Mouse (Mus musculus): Measurements from ENCODE around the gene Acot7. TPM values are rescaled to one million over a fixed set of nuclear protein-coding genes. Genes with fewer than 3 reads are reported as not detected.

Acot7 gene
- polyA plus RNA-seq, 1 experiment = 167 TPM

DNA sequence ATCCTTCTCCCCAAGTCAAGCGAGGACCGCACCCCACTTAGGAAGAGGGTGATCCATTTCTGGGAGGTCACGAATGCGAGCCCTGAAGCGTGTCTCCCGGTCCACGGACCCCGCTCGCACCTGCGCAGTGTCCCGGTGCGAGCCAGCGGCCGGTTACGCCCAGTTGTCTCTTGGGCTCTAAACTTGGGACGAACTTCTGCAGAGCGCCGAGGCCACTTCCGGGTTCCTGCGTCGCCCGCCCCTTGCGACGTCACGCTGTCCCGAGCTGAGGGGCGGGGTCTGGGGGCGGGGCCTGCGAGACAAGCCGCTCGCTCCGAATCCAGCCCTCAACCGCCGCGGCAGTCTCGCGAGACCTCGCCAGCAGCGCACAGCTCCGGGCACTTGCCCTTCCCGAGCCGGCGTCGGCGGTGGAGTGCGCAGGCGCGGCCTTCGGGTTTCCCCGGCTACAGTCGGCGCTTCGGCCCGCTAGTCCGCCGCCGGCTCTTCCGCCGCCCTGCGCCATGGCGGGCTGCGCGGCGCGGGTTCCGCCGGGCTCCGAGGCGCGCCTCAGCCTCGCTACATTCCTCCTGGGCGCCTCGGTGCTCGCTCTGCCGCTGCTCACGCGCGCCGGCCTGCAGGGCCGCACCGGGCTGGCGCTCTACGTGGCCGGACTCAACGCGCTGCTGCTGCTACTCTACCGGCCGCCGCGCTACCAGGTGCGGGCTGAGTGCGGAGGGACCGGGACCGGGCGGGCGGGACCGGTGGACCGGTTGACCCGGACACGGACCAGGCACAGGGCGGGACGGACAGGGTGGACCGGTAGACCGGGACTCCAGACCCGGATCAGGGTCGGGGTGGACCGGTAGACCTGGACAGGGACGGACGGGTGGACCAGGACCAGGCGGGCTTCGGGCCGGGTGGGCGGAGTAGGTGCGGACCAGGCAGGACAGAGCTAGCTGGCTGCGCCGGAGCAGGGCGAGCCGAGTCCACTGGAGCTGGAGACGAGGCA, 119.2 kb downstream of the Acot7 start, which contains the start of gene Icmt:
Icmt (plus strand) TSS at position 354 of the 988 bp plus-strand sequence.
- Histone ChIP-seq H3ac (ENCODE audit: control insufficient read depth, insufficient read length) (peak within 1 kb of the TSS; percentile 81), H3K27me3 (ENCODE audit: control insufficient read depth, insufficient read depth, insufficient read length) (peaks cover 15% of the 10 kb centered on the region), H3K4me2 (ENCODE audit: low read depth) (peak within 1 kb of the TSS; percentile 98), H3K79me2 (ENCODE audit: control insufficient read depth, insufficient read depth) (peaks cover 10% of the 10 kb centered on the region), H3K4me3 (peak within 1 kb of the TSS; percentile 45), H3K36me3 (ENCODE audit: control insufficient read depth, insufficient read depth) (no peaks in the 10 kb centered on the region)
- peak; percentile 77 for TF ChIP-seq POLR2A (IDR thresholded peaks at IDR 0.05; ENCODE audit: insufficient read length, low read depth)
- TF ChIP-seq USF1 (IDR thresholded peaks at IDR 0.05; ENCODE audit: low read depth) = no peak
- TF ChIP-seq MYOG (IDR thresholded peaks at IDR 0.05; ENCODE audit: control insufficient read depth in 1 of 3, insufficient read depth in 1 of 3, insufficient read length in 2 of 3, low read depth in 2 of 3) = peak in 1 of 3 experiments; percentile 45
- TF ChIP-seq MAX (IDR thresholded peaks at IDR 0.05; ENCODE audit: low read depth) = no peak
- TF ChIP-seq MYOD1 (IDR thresholded peaks at IDR 0.05; ENCODE audit: control insufficient read depth in 1 of 3, insufficient read length in 2 of 3, low read depth in 2 of 3) = peak in 1 of 3 experiments; percentile 21
- TF ChIP-seq TCF12 (IDR thresholded peaks at IDR 0.05; ENCODE audit: insufficient read depth, poor library complexity, severe bottlenecking) = no peak
- TF ChIP-seq POLR2AphosphoS2 (IDR thresholded peaks at IDR 0.05; ENCODE audit: insufficient read length, low read depth) = peak; percentile 75
- TF ChIP-seq E2F4 (IDR thresholded peaks at IDR 0.05; ENCODE audit: insufficient read depth) = no peak
- no peak for TF ChIP-seq SRF (IDR thresholded peaks at IDR 0.05; ENCODE audit: control insufficient read depth, insufficient read length, low read depth)
- TF ChIP-seq TCF3 (IDR thresholded peaks at IDR 0.05; ENCODE audit: insufficient read length, low read depth) = no peak
- no peak for TF ChIP-seq CEBPB (IDR thresholded peaks at IDR 0.05; ENCODE audit: insufficient read depth, poor library complexity, severe bottlenecking)

DNA sequence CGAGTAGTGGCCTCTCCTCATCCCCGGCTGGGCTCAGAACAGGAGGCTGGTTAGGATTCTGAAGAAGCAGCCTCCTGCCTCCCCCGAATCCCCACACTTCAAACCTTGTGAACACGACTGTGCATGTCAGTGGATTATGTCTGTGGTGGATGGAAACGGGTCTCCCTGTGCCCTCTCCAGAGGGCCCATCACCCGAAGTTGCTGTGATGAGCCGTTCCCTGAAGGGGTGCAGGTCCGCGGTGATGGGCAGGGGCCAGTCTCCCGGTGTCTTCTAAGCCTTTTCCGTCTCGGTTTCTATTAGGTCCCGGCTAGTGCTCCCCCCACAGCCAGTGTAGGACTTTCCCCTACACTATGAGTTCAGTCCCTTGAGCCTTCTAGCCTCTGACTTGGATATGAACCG, 120.9 kb downstream of the Acot7 start:
- Histone ChIP-seq H3K36me3 (ENCODE audit: control insufficient read depth, insufficient read depth) (no peaks in the 10 kb centered on the region), H3K79me2 (ENCODE audit: control insufficient read depth, insufficient read depth) (peaks cover 10% of the 10 kb centered on the region), H3K27me3 (ENCODE audit: control insufficient read depth, insufficient read depth, insufficient read length) (no peaks in the 10 kb centered on the region), H3K4me3 (peak overlapping the region; percentile 45), H3K4me2 (ENCODE audit: low read depth) (peak overlapping the region; percentile 86), H3ac (ENCODE audit: control insufficient read depth, insufficient read length) (no peak overlapping the region)
- TF ChIP-seq TCF12 (IDR thresholded peaks at IDR 0.05; ENCODE audit: insufficient read depth, poor library complexity, severe bottlenecking) (no peak), POLR2A (IDR thresholded peaks at IDR 0.05; ENCODE audit: insufficient read length, low read depth) (no peak), CEBPB (IDR thresholded peaks at IDR 0.05; ENCODE audit: insufficient read depth, poor library complexity, severe bottlenecking) (no peak), MAX (IDR thresholded peaks at IDR 0.05; ENCODE audit: low read depth) (no peak), SRF (IDR thresholded peaks at IDR 0.05; ENCODE audit: control insufficient read depth, insufficient read length, low read depth) (no peak), REST (IDR thresholded peaks at IDR 0.05; ENCODE audit: insufficient read depth, insufficient read length) (no peak), E2F4 (IDR thresholded peaks at IDR 0.05; ENCODE audit: insufficient read depth) (no peak), MYOG (IDR thresholded peaks at IDR 0.05; ENCODE audit: control insufficient read depth in 1 of 3, insufficient read depth in 1 of 3, insufficient read length in 2 of 3, low read depth in 2 of 3) (no peak), POLR2AphosphoS2 (IDR thresholded peaks at IDR 0.05; ENCODE audit: insufficient read length, low read depth) (no peak), MYOD1 (IDR thresholded peaks at IDR 0.05; ENCODE audit: control insufficient read depth in 1 of 3, insufficient read length in 2 of 3, low read depth in 2 of 3) (no peak), USF1 (IDR thresholded peaks at IDR 0.05; ENCODE audit: low read depth) (no peak), TCF3 (IDR thresholded peaks at IDR 0.05; ENCODE audit: insufficient read length, low read depth) (no peak)

DNA sequence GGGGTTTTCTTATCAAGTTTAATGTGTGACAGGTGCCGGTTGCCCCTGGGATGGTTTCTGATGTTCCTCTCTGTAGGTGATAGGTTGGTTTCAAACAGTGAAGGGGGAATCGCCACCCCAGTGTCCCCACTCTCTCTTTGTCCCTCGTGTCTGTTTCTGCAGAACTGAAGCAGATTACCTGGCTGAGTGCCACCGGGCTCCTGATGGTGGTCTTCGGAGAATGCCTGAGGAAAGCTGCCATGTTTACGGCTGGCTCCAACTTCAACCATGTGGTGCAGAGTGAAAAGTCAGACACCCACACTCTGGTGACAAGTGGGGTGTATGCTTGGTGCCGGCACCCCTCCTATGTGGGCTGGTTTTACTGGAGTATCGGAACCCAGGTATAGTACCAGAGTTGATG, 122.4 kb downstream of the Acot7 start:
- Histone ChIP-seq H3K79me2 (ENCODE audit: control insufficient read depth, insufficient read depth) (peaks cover 10% of the 10 kb centered on the region), H3ac (ENCODE audit: control insufficient read depth, insufficient read length) (no peak overlapping the region), H3K4me3 (no peak overlapping the region), H3K4me2 (ENCODE audit: low read depth) (no peak overlapping the region), H3K36me3 (ENCODE audit: control insufficient read depth, insufficient read depth) (no peaks in the 10 kb centered on the region), H3K27me3 (ENCODE audit: control insufficient read depth, insufficient read depth, insufficient read length) (no peaks in the 10 kb centered on the region)
- TF ChIP-seq TCF3 (IDR thresholded peaks at IDR 0.05; ENCODE audit: insufficient read length, low read depth) = no peak
- no peak for TF ChIP-seq SRF (IDR thresholded peaks at IDR 0.05; ENCODE audit: control insufficient read depth, insufficient read length, low read depth)
- TF ChIP-seq MAX (IDR thresholded peaks at IDR 0.05; ENCODE audit: low read depth) = no peak
- TF ChIP-seq POLR2A (IDR thresholded peaks at IDR 0.05; ENCODE audit: insufficient read length, low read depth) = no peak
- TF ChIP-seq REST (IDR thresholded peaks at IDR 0.05; ENCODE audit: insufficient read depth, insufficient read length) = no peak
- TF ChIP-seq MYOD1 (IDR thresholded peaks at IDR 0.05; ENCODE audit: control insufficient read depth in 1 of 3, insufficient read length in 2 of 3, low read depth in 2 of 3) = no peak
- TF ChIP-seq POLR2AphosphoS2 (IDR thresholded peaks at IDR 0.05; ENCODE audit: insufficient read length, low read depth) = no peak
- TF ChIP-seq USF1 (IDR thresholded peaks at IDR 0.05; ENCODE audit: low read depth) = no peak
- TF ChIP-seq TCF12 (IDR thresholded peaks at IDR 0.05; ENCODE audit: insufficient read depth, poor library complexity, severe bottlenecking) = no peak
- no peak for TF ChIP-seq E2F4 (IDR thresholded peaks at IDR 0.05; ENCODE audit: insufficient read depth)
- no peak for TF ChIP-seq CEBPB (IDR thresholded peaks at IDR 0.05; ENCODE audit: insufficient read depth, poor library complexity, severe bottlenecking)
- TF ChIP-seq MYOG (IDR thresholded peaks at IDR 0.05; ENCODE audit: control insufficient read depth in 1 of 3, insufficient read depth in 1 of 3, insufficient read length in 2 of 3, low read depth in 2 of 3) = no peak

DNA sequence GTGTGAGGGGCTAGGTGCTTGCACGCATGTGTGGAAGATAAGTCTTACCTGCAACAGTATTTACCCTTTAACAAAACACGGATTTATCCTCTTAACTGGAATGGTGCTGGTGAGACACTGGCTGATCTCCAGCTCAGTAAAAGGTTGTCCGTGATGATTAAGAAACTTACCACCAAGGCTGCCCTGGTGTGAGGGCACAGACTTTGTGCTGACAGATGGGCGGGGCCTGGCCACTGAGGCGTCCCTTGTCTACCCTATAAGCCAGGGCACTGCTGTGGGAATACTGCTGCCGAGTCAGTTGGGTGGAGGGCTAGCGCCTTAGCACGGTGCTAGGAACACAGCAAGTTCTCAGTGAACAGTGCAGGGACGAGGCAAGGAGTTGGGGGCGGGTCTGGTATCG, 124.1 kb downstream of the Acot7 start:
- H3K4me2 ChIP-seq (ENCODE audit: low read depth) = no peak overlapping the region
- H3K27me3 ChIP-seq (ENCODE audit: control insufficient read depth, insufficient read depth, insufficient read length) = no peaks in the 10 kb centered on the region
- H3K4me3 ChIP-seq = no peak overlapping the region
- H3ac ChIP-seq (ENCODE audit: control insufficient read depth, insufficient read length) = no peak overlapping the region
- peaks cover 10% of the 10 kb centered on the region for H3K79me2 ChIP-seq (ENCODE audit: control insufficient read depth, insufficient read depth)
- TF ChIP-seq POLR2AphosphoS2 (IDR thresholded peaks at IDR 0.05; ENCODE audit: insufficient read length, low read depth) (no peak), CEBPB (IDR thresholded peaks at IDR 0.05; ENCODE audit: insufficient read depth, poor library complexity, severe bottlenecking) (no peak), MYOD1 (IDR thresholded peaks at IDR 0.05; ENCODE audit: control insufficient read depth in 1 of 3, insufficient read length in 2 of 3, low read depth in 2 of 3) (no peak), E2F4 (IDR thresholded peaks at IDR 0.05; ENCODE audit: insufficient read depth) (no peak), POLR2A (IDR thresholded peaks at IDR 0.05; ENCODE audit: insufficient read length, low read depth) (no peak), REST (IDR thresholded peaks at IDR 0.05; ENCODE audit: insufficient read depth, insufficient read length) (no peak), MYOG (IDR thresholded peaks at IDR 0.05; ENCODE audit: control insufficient read depth in 1 of 3, insufficient read depth in 1 of 3, insufficient read length in 2 of 3, low read depth in 2 of 3) (no peak), MAX (IDR thresholded peaks at IDR 0.05; ENCODE audit: low read depth) (no peak), SRF (IDR thresholded peaks at IDR 0.05; ENCODE audit: control insufficient read depth, insufficient read length, low read depth) (no peak), TCF12 (IDR thresholded peaks at IDR 0.05; ENCODE audit: insufficient read depth, poor library complexity, severe bottlenecking) (no peak), USF1 (IDR thresholded peaks at IDR 0.05; ENCODE audit: low read depth) (no peak)
- no peaks in the 10 kb centered on the region for H3K36me3 ChIP-seq (ENCODE audit: control insufficient read depth, insufficient read depth)

Measured in myocyte (in vitro differentiated cells).